Mouse (Mus musculus): Measurements from ENCODE around the gene Zfp61. TPM values are rescaled to one million over a fixed set of nuclear protein-coding genes. Genes with fewer than 3 reads are reported as not detected.
A peak's percentile ranks its signal among the peaks of the same experiment; 100 is the strongest.

Zfp61 gene
- polyA plus RNA-seq, 1 experiment from 2014 or later: 53.8 TPM

GRCm38 (mm10) chr7:24325197-24325596 is 24.2 kb upstream of the Zfp61 start:
- peaks cover 7% of the 10 kb centered on the region; the same call in 1 of the 2 replicates for H3K4me1 ChIP-seq
- no peaks in the 10 kb centered on the region for H3K36me3 ChIP-seq
- peak overlapping the region; percentile 63 for H3K4me2 ChIP-seq
- no peak for ATAC-seq (ENCODE audit: insufficient number of reproducible peaks, insufficient read depth, low FRiP score, low TSS enrichment, low read depth)
- H3K9ac ChIP-seq: peak overlapping the region; percentile 67; the same call in 1 of the 2 replicates
- peaks cover 9% of the 10 kb centered on the region for H3K9me3 ChIP-seq
- H3K4me3 ChIP-seq: peak overlapping the region; percentile 38; the same call in 1 of the 2 replicates
- H3K27ac ChIP-seq: no peak overlapping the region
- H3K27me3 ChIP-seq: no peaks in the 10 kb centered on the region
- WGBS: 80% methylated on average over 6 of the region's 6 CpGs

GRCm38 (mm10) chr7:24322593-24322992 is 21.6 kb upstream of the Zfp61 start:
- peaks cover 9% of the 10 kb centered on the region for H3K9me3 ChIP-seq
- no peak overlapping the region for H3K27ac ChIP-seq
- no peaks in the 10 kb centered on the region for H3K36me3 ChIP-seq
- no peak overlapping the region for H3K4me2 ChIP-seq
- H3K27me3 ChIP-seq: no peaks in the 10 kb centered on the region
- H3K4me3 ChIP-seq: no peak overlapping the region
- ATAC-seq (ENCODE audit: insufficient number of reproducible peaks, insufficient read depth, low FRiP score, low TSS enrichment, low read depth): no peak
- peaks cover 7% of the 10 kb centered on the region; the same call in 1 of the 2 replicates for H3K4me1 ChIP-seq
- no peak overlapping the region for H3K9ac ChIP-seq
- WGBS: 80% methylated on average over 4 of the region's 4 CpGs

- Histone ChIP-seq H3K27me3 (no peaks in the 10 kb centered on the region), H3K36me3 (no peaks in the 10 kb centered on the region), H3K9ac (no peak overlapping the region), H3K9me3 (peaks cover under 1% of the 10 kb centered on the region; the same call in 1 of the 2 replicates), H3K4me1 (peaks cover 7% of the 10 kb centered on the region), H3K4me2 (no peak overlapping the region), H3K4me3 (no peak overlapping the region), H3K27ac (peak overlapping the region; percentile 40; the same call in 1 of the 2 replicates)
- WGBS: 38% methylated on average over 6 of the region's 6 CpGs
- ATAC-seq (ENCODE audit: insufficient number of reproducible peaks, insufficient read depth, low FRiP score, low TSS enrichment, low read depth): no peak
Measured at GRCm38 (mm10) chr7:24318942-24319341, 17.9 kb upstream of the Zfp61 start.

- 2% methylated on average over 33 of the region's 33 CpGs for WGBS
- H3K36me3 ChIP-seq: peaks cover 13% of the 10 kb centered on the region
- H3K9me3 ChIP-seq: no peaks in the 10 kb centered on the region
- H3K27me3 ChIP-seq: no peaks in the 10 kb centered on the region
- peak within 1 kb of the TSS; percentile 85 for H3K4me2 ChIP-seq
- peak within 1 kb of the TSS; percentile 90 for H3K27ac ChIP-seq
- peak within 1 kb of the TSS; percentile 85 for H3K9ac ChIP-seq
- H3K4me3 ChIP-seq: peak within 1 kb of the TSS; percentile 68
- peaks cover 7% of the 10 kb centered on the region for H3K4me1 ChIP-seq
- ATAC-seq (ENCODE audit: insufficient number of reproducible peaks, insufficient read depth, low FRiP score, low TSS enrichment, low read depth): peak; percentile 82
Measured at GRCm38 (mm10) chr7:24316567-24317092, 15.6 kb upstream of the Zfp61 start, which contains the start of gene Zfp94. Gene Zfp94, minus strand, starts transcription at chr7:24316666.

- no peaks in the 10 kb centered on the region for H3K9me3 ChIP-seq
- peak overlapping the region; percentile 85 for H3K9ac ChIP-seq
- peak overlapping the region; percentile 85 for H3K4me2 ChIP-seq
- peaks cover 7% of the 10 kb centered on the region for H3K4me1 ChIP-seq
- WGBS: 26% methylated on average over 29 of the region's 29 CpGs
- peaks cover 19% of the 10 kb centered on the region for H3K36me3 ChIP-seq
- ATAC-seq (ENCODE audit: insufficient number of reproducible peaks, insufficient read depth, low FRiP score, low TSS enrichment, low read depth): no peak; the same call in 1 of the 2 replicates
- H3K4me3 ChIP-seq: peak overlapping the region; percentile 68
- H3K27ac ChIP-seq: peak overlapping the region; percentile 90
- H3K27me3 ChIP-seq: no peaks in the 10 kb centered on the region
Measured at GRCm38 (mm10) chr7:24315726-24316566, 14.9 kb upstream of the Zfp61 start.

GRCm38 (mm10) chr7:24299823-24300481 is 1.1 kb downstream of the Zfp61 start:
- H3K4me3 ChIP-seq: peak overlapping the region; percentile 70
- 0 out of 2 replicates have a peak, but pooled peaks have one; percentile 1 for ATAC-seq (ENCODE audit: insufficient number of reproducible peaks, insufficient read depth, low FRiP score, low TSS enrichment, low read depth)
- peak overlapping the region; percentile 88 for H3K4me2 ChIP-seq
- no peaks in the 10 kb centered on the region for H3K9me3 ChIP-seq
- H3K36me3 ChIP-seq: peaks cover 54% of the 10 kb centered on the region
- under 1% methylated on average over 18 of the region's 18 CpGs for WGBS
- H3K4me1 ChIP-seq: peaks cover 11% of the 10 kb centered on the region
- H3K9ac ChIP-seq: peak overlapping the region; percentile 71
- peak overlapping the region; percentile 98 for H3K27ac ChIP-seq
- no peaks in the 10 kb centered on the region for H3K27me3 ChIP-seq

GRCm38 (mm10) chr7:24298973-24299708 is 1.9 kb downstream of the Zfp61 start:
- peak overlapping the region; percentile 98 for H3K27ac ChIP-seq
- H3K4me2 ChIP-seq: peak overlapping the region; percentile 88
- peaks cover 11% of the 10 kb centered on the region for H3K4me1 ChIP-seq
- peak; percentile 88 for ATAC-seq (ENCODE audit: insufficient number of reproducible peaks, insufficient read depth, low FRiP score, low TSS enrichment, low read depth)
- under 1% methylated on average over 47 of the region's 47 CpGs for WGBS
- no peaks in the 10 kb centered on the region for H3K27me3 ChIP-seq
- H3K4me3 ChIP-seq: peak overlapping the region; percentile 70
- peaks cover 57% of the 10 kb centered on the region for H3K36me3 ChIP-seq
- peak overlapping the region; percentile 85 for H3K9ac ChIP-seq
- H3K9me3 ChIP-seq: no peaks in the 10 kb centered on the region

GRCm38 (mm10) chr7:24298635-24298972 is 2.4 kb downstream of the Zfp61 start:
- Histone ChIP-seq H3K4me2 (peak overlapping the region; percentile 88), H3K9me3 (no peaks in the 10 kb centered on the region), H3K9ac (peak overlapping the region; percentile 85), H3K27ac (peak overlapping the region; percentile 98), H3K36me3 (peaks cover 58% of the 10 kb centered on the region), H3K27me3 (no peaks in the 10 kb centered on the region), H3K4me1 (peaks cover 11% of the 10 kb centered on the region), H3K4me3 (peak overlapping the region; percentile 70)
- no peak for ATAC-seq (ENCODE audit: insufficient number of reproducible peaks, insufficient read depth, low FRiP score, low TSS enrichment, low read depth)
- under 1% methylated on average over 12 of the region's 12 CpGs for WGBS

GRCm38 (mm10) chr7:24297361-24298095 is 3.5 kb downstream of the Zfp61 start:
- ATAC-seq (ENCODE audit: insufficient number of reproducible peaks, insufficient read depth, low FRiP score, low TSS enrichment, low read depth): no peak
- WGBS: 91% methylated on average over 15 of the region's 15 CpGs
- H3K9me3 ChIP-seq: no peaks in the 10 kb centered on the region
- no peak overlapping the region for H3K27ac ChIP-seq
- peaks cover 11% of the 10 kb centered on the region for H3K4me1 ChIP-seq
- no peaks in the 10 kb centered on the region for H3K27me3 ChIP-seq
- H3K36me3 ChIP-seq: peaks cover 58% of the 10 kb centered on the region
- H3K4me3 ChIP-seq: peak overlapping the region; percentile 70
- peak overlapping the region; percentile 88 for H3K4me2 ChIP-seq
- peak overlapping the region; percentile 85; the same call in 1 of the 2 replicates for H3K9ac ChIP-seq

- Histone ChIP-seq H3K27me3 (no peaks in the 10 kb centered on the region), H3K27ac (no peak overlapping the region), H3K9me3 (peaks cover 2% of the 10 kb centered on the region), H3K4me2 (no peak overlapping the region), H3K4me3 (no peak overlapping the region), H3K4me1 (peaks cover 11% of the 10 kb centered on the region), H3K9ac (no peak overlapping the region), H3K36me3 (peaks cover 59% of the 10 kb centered on the region)
- 94% methylated on average over 7 of the region's 7 CpGs for whole genome bisulfite sequencing
- no peak for ATAC-seq (ENCODE audit: insufficient number of reproducible peaks, insufficient read depth, low FRiP score, low TSS enrichment, low read depth)
Measured at GRCm38 (mm10) chr7:24296386-24296785, 4.6 kb downstream of the Zfp61 start.

Data from embryonic facial prominence, embryonic 13.5 days (tissue).